Mouse (Mus musculus): ENCODE measurements at regions not wholly inside any gene's neighbourhood (a gene's known extent, or its start where the extent isn't known, plus 50 kb on each side); places are given as distances from the start of the nearest gene placed in this dataset.

DNA sequence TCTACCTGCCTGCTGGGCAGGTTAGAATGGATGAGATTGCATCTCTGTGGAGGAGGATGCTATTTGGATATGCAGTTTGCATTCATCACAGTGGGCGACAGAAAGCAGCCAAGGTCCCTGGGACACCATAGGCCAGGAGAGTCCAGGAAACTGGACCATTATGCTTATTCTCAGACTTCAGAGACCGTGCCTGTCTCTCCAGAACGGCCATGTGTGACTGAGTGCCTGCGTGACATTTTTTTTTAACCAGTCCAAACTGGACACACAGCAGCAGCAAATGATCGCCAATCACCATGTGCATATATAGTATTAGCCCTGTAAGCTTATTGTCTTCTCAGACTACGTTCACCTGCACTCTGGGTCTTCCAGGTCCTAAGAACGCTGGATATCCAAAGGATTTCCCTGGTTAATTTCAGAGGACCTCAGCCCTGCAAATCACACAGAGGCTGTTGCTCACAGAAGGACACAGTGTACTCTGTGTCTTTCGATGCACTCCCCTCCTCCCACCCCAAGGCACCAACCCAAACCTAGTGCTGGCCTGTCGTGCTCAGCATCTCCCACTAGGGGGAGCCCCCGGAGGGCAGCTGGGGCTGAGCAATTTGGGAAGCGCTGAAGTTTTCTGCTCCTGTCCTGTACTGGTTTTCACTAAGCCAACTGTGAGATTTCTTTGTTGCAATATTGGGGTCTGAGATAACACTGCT is 312.9 kb upstream of the Ubash3b start:
- no peaks in the 10 kb centered on the region for H3K4me1 ChIP-seq (ENCODE audit: insufficient read depth)
- H3K27ac ChIP-seq (ENCODE audit: low read depth), result no peak overlapping the region
- H3K27me3 ChIP-seq (ENCODE audit: insufficient read depth, low read length), result no peaks in the 10 kb centered on the region
- WGBS (ENCODE audit: insufficient replicate concordance), result 43% methylated on average over 11 of the region's 11 CpGs
- DNase-seq (peak; percentile 79), ATAC-seq (peak; percentile 62)
- no peaks in the 10 kb centered on the region for H3K36me3 ChIP-seq (replicated peaks; ENCODE audit: insufficient read depth, low read length)
- no peaks in the 10 kb centered on the region for H3K9me3 ChIP-seq (ENCODE audit: low read length)
- H3K9ac ChIP-seq (replicated peaks), result no peak overlapping the region
- TF ChIP-seq CTCF (IDR thresholded peaks at IDR 0.05; ENCODE audit: low read depth), result peak; percentile 90
- TF ChIP-seq EP300 (IDR thresholded peaks at IDR 0.05; ENCODE audit: low read depth), result no peak
- no peak overlapping the region for H3K4me3 ChIP-seq (ENCODE audit: low read depth, low read length)
- no peak overlapping the region for H3K4me2 ChIP-seq (ENCODE audit: low read depth, low read length)

GRCm38 (mm10) chr9:41473506-41473905 is 312.0 kb upstream of the Ubash3b start:
- Histone ChIP-seq H3K27me3 (ENCODE audit: insufficient read depth, low read length) (no peaks in the 10 kb centered on the region), H3K9ac (replicated peaks) (no peak overlapping the region), H3K4me2 (ENCODE audit: low read depth, low read length) (no peak overlapping the region), H3K36me3 (replicated peaks; ENCODE audit: insufficient read depth, low read length) (no peaks in the 10 kb centered on the region), H3K4me1 (ENCODE audit: insufficient read depth) (no peaks in the 10 kb centered on the region), H3K4me3 (ENCODE audit: low read depth, low read length) (no peak overlapping the region), H3K9me3 (ENCODE audit: low read length) (no peaks in the 10 kb centered on the region), H3K27ac (ENCODE audit: low read depth) (no peak overlapping the region)
- 64% methylated on average over 5 of the region's 5 CpGs for WGBS (ENCODE audit: insufficient replicate concordance)
- DNase-seq (no peak), ATAC-seq (no peak)
- TF ChIP-seq CTCF (IDR thresholded peaks at IDR 0.05; ENCODE audit: low read depth), result no peak
- no peak for TF ChIP-seq EP300 (IDR thresholded peaks at IDR 0.05; ENCODE audit: low read depth)

GRCm38 (mm10) chr9:41471345-41471744 is 309.8 kb upstream of the Ubash3b start:
- Histone ChIP-seq H3K4me1 (ENCODE audit: insufficient read depth) (no peaks in the 10 kb centered on the region), H3K4me2 (ENCODE audit: low read depth, low read length) (no peak overlapping the region), H3K9ac (replicated peaks) (no peak overlapping the region), H3K36me3 (replicated peaks; ENCODE audit: insufficient read depth, low read length) (no peaks in the 10 kb centered on the region), H3K27me3 (ENCODE audit: insufficient read depth, low read length) (no peaks in the 10 kb centered on the region), H3K27ac (ENCODE audit: low read depth) (no peak overlapping the region), H3K9me3 (ENCODE audit: low read length) (no peaks in the 10 kb centered on the region), H3K4me3 (ENCODE audit: low read depth, low read length) (no peak overlapping the region)
- no peak for TF ChIP-seq CTCF (IDR thresholded peaks at IDR 0.05; ENCODE audit: low read depth)
- no peak for TF ChIP-seq EP300 (IDR thresholded peaks at IDR 0.05; ENCODE audit: low read depth)
- ATAC-seq, result no peak
- 76% methylated on average over 3 of the region's 3 CpGs for WGBS (ENCODE audit: insufficient replicate concordance)
- no peak for DNase-seq

- WGBS (ENCODE audit: insufficient replicate concordance), result 70% methylated on average over 6 of the region's 6 CpGs
- no peaks in the 10 kb centered on the region for H3K36me3 ChIP-seq (replicated peaks; ENCODE audit: insufficient read depth, low read length)
- H3K4me1 ChIP-seq (ENCODE audit: insufficient read depth), result no peaks in the 10 kb centered on the region
- no peaks in the 10 kb centered on the region for H3K27me3 ChIP-seq (ENCODE audit: insufficient read depth, low read length)
- no peaks in the 10 kb centered on the region for H3K9me3 ChIP-seq (ENCODE audit: low read length)
- no peak overlapping the region for H3K4me2 ChIP-seq (ENCODE audit: low read depth, low read length)
- no peak for DNase-seq
- TF ChIP-seq CTCF (IDR thresholded peaks at IDR 0.05; ENCODE audit: low read depth), result no peak
- no peak for TF ChIP-seq EP300 (IDR thresholded peaks at IDR 0.05; ENCODE audit: low read depth)
- H3K4me3 ChIP-seq (ENCODE audit: low read depth, low read length), result no peak overlapping the region
- H3K9ac ChIP-seq (replicated peaks), result no peak overlapping the region
- ATAC-seq, result no peak
- H3K27ac ChIP-seq (ENCODE audit: low read depth), result no peak overlapping the region
Measured at GRCm38 (mm10) chr9:41470010-41470409, 308.5 kb upstream of the Ubash3b start.

- no peak overlapping the region for H3K9ac ChIP-seq (replicated peaks)
- no peak overlapping the region for H3K27ac ChIP-seq (ENCODE audit: low read depth)
- DNase-seq (no peak), ATAC-seq (no peak)
- H3K9me3 ChIP-seq (ENCODE audit: low read length), result no peaks in the 10 kb centered on the region
- H3K4me2 ChIP-seq (ENCODE audit: low read depth, low read length), result no peak overlapping the region
- H3K4me3 ChIP-seq (ENCODE audit: low read depth, low read length), result no peak overlapping the region
- no peak for TF ChIP-seq EP300 (IDR thresholded peaks at IDR 0.05; ENCODE audit: low read depth)
- no peak for TF ChIP-seq CTCF (IDR thresholded peaks at IDR 0.05; ENCODE audit: low read depth)
- 79% methylated on average over 5 of the region's 5 CpGs for WGBS (ENCODE audit: insufficient replicate concordance)
- H3K36me3 ChIP-seq (replicated peaks; ENCODE audit: insufficient read depth, low read length), result no peaks in the 10 kb centered on the region
- H3K27me3 ChIP-seq (ENCODE audit: insufficient read depth, low read length), result no peaks in the 10 kb centered on the region
- no peaks in the 10 kb centered on the region for H3K4me1 ChIP-seq (ENCODE audit: insufficient read depth)
Measured at GRCm38 (mm10) chr9:41469414-41469813, 307.9 kb upstream of the Ubash3b start.

DNA sequence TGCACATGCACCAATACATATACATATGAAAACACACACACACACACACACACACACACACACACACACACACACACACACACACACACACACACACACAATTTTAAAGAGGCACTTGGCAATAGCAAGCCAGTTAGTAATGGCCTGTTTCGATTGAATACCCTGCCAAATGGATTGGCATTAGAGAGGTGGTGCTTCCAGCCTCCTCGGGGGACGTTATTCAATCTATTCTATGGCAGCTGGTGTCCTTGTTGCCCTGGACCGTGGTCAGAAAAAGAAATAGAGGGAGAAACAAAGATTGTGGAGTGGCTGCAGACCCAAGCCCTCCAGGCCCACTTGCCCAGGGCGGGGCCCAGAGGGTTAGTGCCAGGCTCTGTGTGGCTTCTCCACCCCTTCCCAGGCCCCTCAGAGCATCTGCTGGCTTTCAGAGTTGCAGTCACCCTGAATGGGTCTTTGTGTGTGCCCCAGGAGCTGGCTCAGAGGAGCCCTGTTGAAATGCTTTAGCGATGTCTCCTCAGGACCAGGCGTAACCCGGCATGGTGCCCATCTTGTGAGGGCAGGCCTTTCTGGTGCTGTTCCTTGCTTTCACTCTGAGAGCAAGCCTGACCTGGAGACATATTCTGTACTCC is 302.7 kb upstream of the Ubash3b start:
- ATAC-seq, result no peak

More for the DNA sequence above, 302.7 kb upstream of the Ubash3b start:
- Histone ChIP-seq H3K27ac (ENCODE audit: low read depth) (no peak overlapping the region), H3K9ac (replicated peaks) (no peak overlapping the region), H3K27me3 (ENCODE audit: insufficient read depth, low read length) (no peaks in the 10 kb centered on the region), H3K9me3 (ENCODE audit: low read length) (no peaks in the 10 kb centered on the region), H3K4me1 (ENCODE audit: insufficient read depth) (no peaks in the 10 kb centered on the region), H3K36me3 (replicated peaks; ENCODE audit: insufficient read depth, low read length) (no peaks in the 10 kb centered on the region), H3K4me2 (ENCODE audit: low read depth, low read length) (no peak overlapping the region), H3K4me3 (ENCODE audit: low read depth, low read length) (no peak overlapping the region)
- TF ChIP-seq EP300 (IDR thresholded peaks at IDR 0.05; ENCODE audit: low read depth), result no peak
- no peak for TF ChIP-seq CTCF (IDR thresholded peaks at IDR 0.05; ENCODE audit: low read depth)
- DNase-seq, result no peak
- WGBS (ENCODE audit: insufficient replicate concordance), result 79% methylated on average over 8 of the region's 8 CpGs
